Mouse (Mus musculus): ENCODE measurements around the gene Anapc10.

- no peak for TF ChIP-seq EP300 (IDR thresholded peaks at IDR 0.05)
- TF ChIP-seq CTCF (IDR thresholded peaks at IDR 0.05), result no peak
Observed at GRCm38 (mm10) chr8:79826534-79826933, 114.9 kb downstream of the Anapc10 start.
